Mouse (Mus musculus) T-cell, adult 66 days (primary cell): ENCODE results near the gene Arhgdia. TPM values are rescaled to one million over a fixed set of nuclear protein-coding genes. Genes with fewer than 3 reads are reported as not detected.

Source experiments
- total RNA-seq, 2 experiments: library from RNA; stranded (reverse); gene quantifications; 3 replicates in 1 of 2; 4 replicates in 1 of 2; pipeline ENCODE4 v1.2.4; 2023

Arhgdia gene
- 100 to 1,000 TPM; 410 to 436 TPM for total RNA-seq

DNA sequence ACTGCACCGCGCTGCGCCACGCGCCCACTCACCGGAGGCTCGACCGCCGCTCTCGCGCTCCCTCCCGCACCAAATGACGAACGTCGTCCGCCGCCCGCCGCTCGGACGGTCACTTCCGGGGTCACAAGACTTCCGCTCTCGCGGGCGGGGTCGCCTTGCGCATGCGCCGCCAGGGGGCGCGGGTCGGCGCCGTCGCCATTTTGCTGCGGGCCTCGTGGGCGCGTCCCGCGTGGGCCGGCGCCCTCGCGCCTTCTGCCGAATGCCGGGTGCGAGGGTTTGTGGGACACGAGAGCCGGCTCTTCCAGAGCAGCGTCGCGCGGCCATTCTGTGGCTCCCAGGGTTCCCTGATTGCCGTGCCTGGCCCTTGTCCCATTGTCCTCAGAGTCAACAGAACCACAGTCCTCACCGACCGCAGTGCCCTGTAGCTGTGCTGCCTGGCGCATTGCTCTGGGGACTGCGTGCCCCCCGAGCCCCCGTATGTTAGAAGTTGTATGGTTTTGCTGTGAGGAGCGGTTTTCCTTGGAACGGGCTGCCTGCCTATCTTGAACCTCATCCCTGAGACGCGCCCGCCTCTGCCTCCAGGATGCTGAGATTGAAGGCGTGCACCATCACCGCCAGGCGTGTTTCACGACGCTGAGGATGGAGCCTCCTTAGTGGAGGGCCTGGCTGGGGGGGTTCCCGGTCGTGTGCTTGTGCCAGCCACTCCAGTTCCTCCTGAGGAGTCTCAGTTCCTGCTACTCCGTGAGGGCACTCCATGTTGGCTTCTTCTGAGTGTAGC, at the start of gene Arhgdia:
TSS of gene Arhgdia (minus strand) at position 135 of the 778 bp plus-strand sequence.

DNA sequence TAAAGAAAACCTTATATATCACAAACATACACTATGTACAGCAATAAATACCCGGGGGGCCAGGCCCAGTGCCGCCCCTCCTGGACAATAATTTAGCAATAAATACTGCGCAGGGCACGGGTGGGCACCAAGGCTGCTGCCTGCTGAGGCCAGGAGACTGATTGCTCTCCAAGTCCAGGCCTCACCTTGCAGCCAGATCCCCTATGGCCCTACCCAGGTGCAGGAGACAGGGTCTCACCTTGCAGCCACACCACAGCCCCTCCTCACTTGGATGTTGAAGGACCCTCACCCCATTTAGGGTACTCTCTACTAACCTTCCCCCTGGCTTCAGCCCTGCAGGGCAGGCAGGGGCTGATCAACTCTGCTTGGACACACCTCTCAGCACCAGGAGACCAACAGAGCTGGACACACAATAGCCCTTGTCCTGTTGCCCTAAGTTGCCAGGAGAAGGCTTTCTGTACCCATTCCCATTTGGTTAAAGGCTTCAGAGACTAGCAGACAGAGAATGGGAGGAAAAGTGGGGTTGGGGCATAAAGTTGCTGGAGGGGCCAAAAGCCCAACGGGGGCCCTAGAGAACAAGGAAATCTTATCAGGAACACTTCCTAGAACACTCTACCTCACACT, 43.8 kb upstream of the Arhgdia start, which contains the start of gene Sirt7:
TSS of gene Sirt7 (minus strand) at position 89 of the 624 bp plus-strand sequence.

DNA sequence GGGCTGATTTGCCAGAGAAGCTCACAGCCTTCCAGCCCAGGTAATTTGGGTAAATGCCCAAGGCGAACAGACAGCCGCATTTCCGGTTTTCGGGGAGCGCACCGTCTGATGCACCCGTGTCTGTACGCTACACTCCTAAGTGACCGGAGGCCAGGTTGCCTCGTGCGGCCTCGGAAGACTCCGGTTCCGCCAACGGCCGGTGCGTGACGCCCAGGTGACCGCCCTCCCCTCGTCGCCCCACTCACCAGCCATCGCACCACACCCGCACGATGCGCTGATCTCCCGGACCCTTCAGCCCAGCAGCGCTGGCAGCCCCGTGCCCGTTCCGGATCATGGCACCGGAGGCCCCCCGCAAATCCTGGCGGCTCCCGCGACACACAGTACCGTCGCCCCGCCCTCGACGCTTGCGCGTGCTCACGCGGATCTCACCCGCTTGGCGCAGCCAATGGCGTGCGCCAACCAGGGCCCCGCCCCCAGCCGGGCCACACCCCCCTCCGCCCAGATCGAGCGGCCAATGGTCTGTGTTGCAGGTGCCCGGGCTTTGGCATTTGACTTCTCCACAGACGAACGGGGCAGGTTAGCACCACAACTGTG, 36.2 kb upstream of the Arhgdia start, which contains the start of gene Pcyt2:
TSS of gene Pcyt2 (minus strand) at position 418 of the 594 bp plus-strand sequence.

DNA sequence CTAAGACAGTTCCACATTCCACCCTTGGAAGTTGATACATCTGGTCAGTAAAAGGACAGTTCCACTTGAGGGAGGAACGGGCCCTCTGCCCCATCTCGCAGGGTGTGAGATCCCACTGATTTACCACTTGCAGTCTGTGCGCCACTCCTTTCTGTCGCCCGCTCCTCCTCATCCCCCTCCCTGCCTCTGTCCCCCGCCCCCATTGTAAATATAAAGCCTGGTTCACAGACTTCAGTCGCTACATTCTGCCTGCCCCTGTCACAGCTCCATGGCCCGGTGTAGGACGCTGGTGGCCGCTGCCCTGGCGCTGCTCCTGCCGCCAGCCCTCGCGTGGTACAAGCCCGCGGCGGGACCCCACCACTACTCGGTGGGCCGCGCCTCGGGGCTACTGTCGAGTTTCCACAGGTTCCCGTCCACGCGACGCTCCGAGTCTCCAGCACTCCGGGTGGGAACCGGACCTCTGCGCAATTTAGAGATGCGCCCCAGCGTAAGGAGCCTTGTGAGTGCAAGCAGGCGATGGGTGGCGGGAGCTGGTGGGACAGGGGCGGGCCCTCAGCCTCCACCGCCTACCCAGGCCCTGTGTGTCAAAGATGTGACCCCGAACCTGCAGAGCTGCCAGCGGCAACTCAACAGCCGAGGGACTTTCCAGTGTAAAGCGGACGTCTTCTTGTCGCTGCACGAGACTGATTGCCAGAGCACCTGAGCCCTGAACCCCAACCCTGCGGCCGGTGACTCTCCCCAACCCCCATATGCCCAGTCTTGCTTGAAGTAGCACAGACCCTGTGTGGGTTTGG, 27.0 kb upstream of the Arhgdia start, which contains the start of gene Npb:
TSS of gene Npb (plus strand) at position 237 of the 794 bp plus-strand sequence.

GRCm38 (mm10) chr11:120598283-120598989, 17.0 kb upstream of the Arhgdia start, which contains the start of the genes Alyref and Anapc11:
Alyref (minus strand) TSS chr11:120598365.
Anapc11 (plus strand) TSS chr11:120598421.

DNA sequence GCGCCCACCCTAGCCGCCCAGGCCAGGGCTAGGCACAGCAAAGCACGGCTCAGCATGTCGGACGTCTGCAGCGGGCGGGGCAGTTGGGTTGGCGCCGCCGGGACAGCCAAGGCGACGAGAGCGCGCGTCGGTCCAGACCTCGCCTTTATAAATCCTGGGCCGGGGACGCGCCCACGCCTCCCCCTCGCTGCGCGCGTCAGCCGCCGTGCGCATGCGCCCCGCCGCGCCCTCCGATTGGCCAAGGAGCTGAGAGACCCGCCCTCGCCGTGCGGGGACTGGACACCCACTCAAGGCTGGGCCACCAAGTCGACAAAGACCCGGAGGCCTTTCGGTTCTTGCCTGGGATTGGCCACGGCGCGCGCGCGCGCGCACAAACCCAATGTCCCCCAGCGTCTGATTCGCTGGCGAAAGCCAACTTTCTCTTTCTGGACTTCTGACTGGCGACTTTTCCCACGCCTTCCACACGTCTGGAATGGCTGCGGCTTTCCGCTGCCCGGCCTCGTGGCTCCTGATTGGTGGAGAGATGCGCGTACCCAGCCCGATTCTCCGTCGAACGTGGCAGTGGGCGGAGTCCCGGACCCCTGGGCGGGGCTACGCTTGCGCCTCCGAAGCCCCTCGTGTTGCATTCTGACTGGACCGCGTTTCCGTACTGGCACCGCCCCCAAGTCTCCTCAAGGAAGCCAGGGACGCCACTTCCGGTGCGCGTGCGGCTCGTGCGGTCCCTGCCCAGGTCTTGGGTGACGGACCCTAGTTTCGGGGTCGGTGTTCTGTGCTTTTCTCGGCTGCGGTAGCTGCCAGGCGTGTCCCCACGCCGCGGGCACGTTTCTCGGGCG, 8.5 kb downstream of the Arhgdia start, which contains the start of gene P4hb:
TSS of gene P4hb (minus strand) at position 502 of the 833 bp plus-strand sequence.

GRCm38 (mm10) chr11:120550810-120551440, 30.5 kb downstream of the Arhgdia start, which contains the start of gene Ppp1r27:
Ppp1r27 (minus strand) TSS chr11:120551132.

DNA sequence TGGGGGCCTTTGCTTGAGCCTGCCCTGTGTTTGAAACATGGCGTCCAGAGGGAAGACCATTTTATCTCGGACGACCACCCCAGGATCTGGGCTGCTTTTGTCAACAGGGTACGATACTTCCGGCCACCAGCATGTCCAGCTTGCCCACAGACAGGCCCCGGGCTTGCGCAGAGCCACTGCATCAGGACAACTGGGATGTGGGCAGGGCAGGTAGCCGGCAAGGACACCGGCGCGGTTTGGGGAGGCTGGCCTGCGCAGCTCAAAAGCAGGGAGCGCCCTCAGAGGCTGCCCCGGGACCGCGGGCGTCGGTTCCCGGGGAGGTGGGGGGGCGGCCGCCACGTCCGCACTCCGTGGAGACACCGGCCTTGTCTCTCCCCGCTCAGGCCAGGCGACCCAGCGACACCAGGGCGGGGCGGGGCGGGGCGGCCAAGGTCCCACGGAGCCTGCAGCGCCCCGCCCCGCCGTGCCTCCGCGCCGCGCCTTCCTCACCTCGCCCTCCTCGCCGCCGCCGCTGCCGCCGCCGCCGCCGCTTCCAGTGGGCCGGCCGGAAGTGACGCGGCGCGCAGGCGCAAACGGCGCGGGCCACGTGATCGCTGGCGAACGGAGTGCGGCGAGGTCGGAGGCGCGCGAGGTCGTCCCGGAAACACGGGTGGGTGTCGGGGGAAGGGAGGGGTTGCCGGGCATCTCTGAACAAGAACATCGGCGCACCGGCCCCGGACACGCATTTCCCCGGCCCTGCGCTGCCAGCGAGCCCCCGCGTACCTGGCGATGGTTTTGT, 32.1 kb downstream of the Arhgdia start, which contains the start of gene Mcrip1:
TSS of gene Mcrip1 (minus strand) at position 560 of the 778 bp plus-strand sequence.

DNA sequence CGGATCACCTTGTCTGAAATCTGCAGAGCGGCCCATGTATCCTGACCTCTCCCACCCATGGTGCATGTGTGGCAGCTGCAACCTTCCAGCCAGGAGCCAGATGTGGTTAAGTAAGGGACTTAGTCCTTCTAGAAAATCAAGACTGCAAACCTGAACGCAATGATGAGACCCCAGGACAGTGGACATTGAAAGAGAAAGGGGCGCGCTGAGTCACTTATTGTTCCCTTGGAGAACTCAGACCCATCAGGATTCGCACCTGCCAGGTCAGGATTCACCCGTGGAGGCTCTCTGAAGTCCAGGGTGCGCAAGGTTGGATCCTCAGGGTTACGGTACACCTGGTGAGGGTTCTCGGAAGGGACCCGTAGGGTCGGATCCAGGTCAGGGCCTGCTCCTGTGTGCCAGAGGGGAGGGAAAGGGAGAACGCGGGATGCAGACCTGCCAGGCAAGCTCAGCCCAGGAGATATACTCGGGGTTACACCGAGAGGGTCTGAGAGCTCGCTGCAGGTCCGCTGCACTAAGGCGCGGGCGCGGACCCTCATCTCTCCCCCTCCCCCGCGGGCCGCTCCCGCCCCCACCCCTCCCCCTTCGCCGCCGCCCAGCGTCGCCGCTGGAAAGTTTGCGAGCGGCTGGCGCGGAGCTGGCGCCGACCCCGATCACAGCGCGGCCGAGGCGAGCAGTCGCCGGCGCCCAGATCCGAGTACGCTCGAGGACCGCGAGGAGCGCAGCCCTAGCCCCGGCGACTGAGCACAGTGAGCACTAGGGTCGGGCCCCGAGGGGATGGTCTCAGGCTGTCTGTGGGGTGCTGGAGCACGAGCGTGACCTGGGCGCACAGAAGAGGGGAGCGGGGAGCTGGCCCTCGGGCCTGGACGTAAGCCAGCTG, 51.1 kb downstream of the Arhgdia start, which contains the start of gene Gcgr:
TSS of gene Gcgr (plus strand) at position 615 of the 880 bp plus-strand sequence.

Other genes starting within 250 kb of the Arhgdia start
- 1,000 to 10,000 TPM; 1,363 to 1,496 TPM for gene Actg1, start 233.1 kb downstream of the Arhgdia start, total RNA-seq
- under 1 TPM in 1 of 2 experiments, not detected in 1; 0.99 TPM for gene Fscn2, start 220.1 kb downstream of the Arhgdia start, total RNA-seq
- 10 to 100 TPM; 24.9 to 26.5 TPM for gene Faap100, start 202.9 kb downstream of the Arhgdia start, total RNA-seq
- 10 to 100 TPM; 61.3 to 61.5 TPM for gene Nploc4, start 143.9 kb downstream of the Arhgdia start, total RNA-seq
- 10 to 100 TPM; 10.1 to 87.3 TPM for gene Tspan10, start 139.0 kb downstream of the Arhgdia start, total RNA-seq
- gene Pde6g, start 128.1 kb downstream of the Arhgdia start, total RNA-seq, result under 1 TPM in 1 of 2 experiments, not detected in 1; 0.55 TPM
- 1 to 10 TPM; 6.0 TPM for gene Oxld1, start 123.6 kb downstream of the Arhgdia start, total RNA-seq
- gene Ccdc137, start 123.5 kb downstream of the Arhgdia start, total RNA-seq, result 10 to 100 TPM; 33.7 to 40.9 TPM
- 10 to 100 TPM; 14.0 to 17.5 TPM for gene Arl16, start 114.0 kb downstream of the Arhgdia start, total RNA-seq
- gene Mrpl12, start 97.0 kb downstream of the Arhgdia start, total RNA-seq, result 10 to 100 TPM; 39.9 to 42.8 TPM
- gene Slc25a10, start 89.8 kb downstream of the Arhgdia start, total RNA-seq, result 10 to 100 TPM; 11.3 to 13.5 TPM
- gene Gcgr, start 50.9 kb downstream of the Arhgdia start, total RNA-seq, result not detected
- 10 to 100 TPM; 41.4 to 41.6 TPM for gene Mcrip1, start 31.9 kb downstream of the Arhgdia start, total RNA-seq
- gene Ppp1r27, start 30.5 kb downstream of the Arhgdia start, total RNA-seq, result not detected
- 100 to 1,000 TPM; 159 to 168 TPM for gene P4hb, start 8.4 kb downstream of the Arhgdia start, total RNA-seq
- gene Alyref, start 16.7 kb upstream of the Arhgdia start, total RNA-seq, result 100 to 1,000 TPM; 112 to 138 TPM
- gene Anapc11, start 16.8 kb upstream of the Arhgdia start, total RNA-seq, result 10 to 100 TPM; 80.1 to 83.9 TPM
- gene Npb, start 26.9 kb upstream of the Arhgdia start, total RNA-seq, result 1 to 10 TPM; 2.4 to 4.5 TPM
- 100 to 1,000 TPM; 131 to 143 TPM for gene Pcyt2, start 36.3 kb upstream of the Arhgdia start, total RNA-seq
- 100 to 1,000 TPM; 132 to 138 TPM for gene Sirt7, start 43.6 kb upstream of the Arhgdia start, total RNA-seq
- gene Mafg, start 52.0 kb upstream of the Arhgdia start, total RNA-seq, result 10 to 100 TPM; 26.8 to 34.7 TPM
- 1 to 10 TPM; 1.8 to 2.8 TPM for gene Pycr1, start 62.1 kb upstream of the Arhgdia start, total RNA-seq
- gene Myadml2, start 66.5 kb upstream of the Arhgdia start, total RNA-seq, result not detected
- gene Notum, start 79.6 kb upstream of the Arhgdia start, total RNA-seq, result not detected
- gene Aspscr1, start 91.3 kb upstream of the Arhgdia start, total RNA-seq, result 100 to 1,000 TPM; 100 to 106 TPM
- gene Cenpx, start 132.1 kb upstream of the Arhgdia start, total RNA-seq, result 10 to 100 TPM; 32.7 to 35.1 TPM
- gene Lrrc45, start 132.3 kb upstream of the Arhgdia start, total RNA-seq, result 10 to 100 TPM; 32.4 to 37.7 TPM
- 1 to 10 TPM in 1 of 2 experiments, not detected in 1; 1.4 TPM for gene Rac3, start 139.8 kb upstream of the Arhgdia start, total RNA-seq
- gene Dcxr, start 145.7 kb upstream of the Arhgdia start, total RNA-seq, result under 1 TPM in 1 of 2 experiments, not detected in 1; 0.89 TPM
- not detected for gene Cbr2, start 150.5 kb upstream of the Arhgdia start, total RNA-seq
- 10 to 100 TPM; 25.4 to 31.0 TPM for gene Hmga1b, start 181.2 kb upstream of the Arhgdia start, total RNA-seq
- 10 to 100 TPM; 16.4 to 16.7 TPM for gene Rfng, start 202.6 kb upstream of the Arhgdia start, total RNA-seq
- gene Gps1, start 202.6 kb upstream of the Arhgdia start, total RNA-seq, result 10 to 100 TPM; 73.1 to 93.6 TPM
- gene Dus1l, start 214.8 kb upstream of the Arhgdia start, total RNA-seq, result 10 to 100 TPM; 53.5 to 62.9 TPM
- gene Fasn, start 242.9 kb upstream of the Arhgdia start, total RNA-seq, result 100 to 1,000 TPM; 154 to 171 TPM